Mouse (Mus musculus) ES-Bruce4 (cell line): ENCODE measurements around the gene Esyt1. TPM values are rescaled to one million over a fixed set of nuclear protein-coding genes. Genes with fewer than 3 reads are reported as not detected.

Experiments used
- H3K27ac ChIP-seq: 2 replicates; pipeline ENCODE4 v1.5.1; 2012; ENCODE audit warnings: low read length, inconsistent platforms; ENCODE audit not compliant: insufficient read depth
- H3K27me3 ChIP-seq: 2 replicates; pipeline ENCODE4 v1.6.1; 2012; ENCODE audit warnings: mild to moderate bottlenecking, low read length, inconsistent platforms; ENCODE audit not compliant: control insufficient read depth, poor library complexity, insufficient read depth, severe bottlenecking
- H3K36me3 ChIP-seq: 2 replicates; pipeline ENCODE4 v1.6.1; 2012; ENCODE audit warnings: inconsistent platforms, mild to moderate bottlenecking, low read length, moderate library complexity; ENCODE audit not compliant: control insufficient read depth, poor library complexity, insufficient read depth, severe bottlenecking
- H3K4me1 ChIP-seq: one replicate; pipeline ENCODE4 v1.8.1; 2011; ENCODE audit warnings: low read length; ENCODE audit not compliant: control insufficient read depth, insufficient read depth
- H3K4me3 ChIP-seq: 2 replicates; pipeline ENCODE4 v1.5.1; 2011; ENCODE audit warnings: low read depth, mild to moderate bottlenecking, low read length
- H3K9ac ChIP-seq: 2 replicates; pipeline ENCODE4 v1.6.1; 2012; ENCODE audit warnings: low read depth, mild to moderate bottlenecking, inconsistent platforms; ENCODE audit not compliant: poor library complexity, severe bottlenecking
- H3K9me3 ChIP-seq: replicated peaks from 2 replicates; pipeline ENCODE4 v1.6.1; 2012; ENCODE audit warnings: mild to moderate bottlenecking, low read length, inconsistent platforms; ENCODE audit not compliant: control insufficient read depth, poor library complexity, insufficient read depth, severe bottlenecking
- CTCF ChIP-seq: IDR thresholded peaks from one replicate; pipeline ENCODE4 v1.8.1; 2011; ENCODE audit warnings: low read depth, low read length
- EP300 ChIP-seq: IDR thresholded peaks from 2 replicates; pipeline ENCODE4 v1.6.1; 2011; ENCODE audit warnings: low read depth, low read length; ENCODE audit not compliant: insufficient read depth
- POLR2A ChIP-seq: IDR thresholded peaks from one replicate; pipeline ENCODE4 v1.8.1; 2011; ENCODE audit warnings: low read length; ENCODE audit not compliant: insufficient read depth
- polyA plus RNA-seq: library from polyadenylated mRNA; stranded (reverse); fragments of >200 nt; gene quantifications from 2 replicates; pipeline ENCODE4 v1.2.4, GENCODE M21; 2011; ENCODE audit warnings: low read depth; ENCODE audit not compliant: missing spikeins, insufficient read depth, insufficient read length

The Esyt1 gene
- polyA plus RNA-seq, 1 experiment, result 20.1 TPM

DNA sequence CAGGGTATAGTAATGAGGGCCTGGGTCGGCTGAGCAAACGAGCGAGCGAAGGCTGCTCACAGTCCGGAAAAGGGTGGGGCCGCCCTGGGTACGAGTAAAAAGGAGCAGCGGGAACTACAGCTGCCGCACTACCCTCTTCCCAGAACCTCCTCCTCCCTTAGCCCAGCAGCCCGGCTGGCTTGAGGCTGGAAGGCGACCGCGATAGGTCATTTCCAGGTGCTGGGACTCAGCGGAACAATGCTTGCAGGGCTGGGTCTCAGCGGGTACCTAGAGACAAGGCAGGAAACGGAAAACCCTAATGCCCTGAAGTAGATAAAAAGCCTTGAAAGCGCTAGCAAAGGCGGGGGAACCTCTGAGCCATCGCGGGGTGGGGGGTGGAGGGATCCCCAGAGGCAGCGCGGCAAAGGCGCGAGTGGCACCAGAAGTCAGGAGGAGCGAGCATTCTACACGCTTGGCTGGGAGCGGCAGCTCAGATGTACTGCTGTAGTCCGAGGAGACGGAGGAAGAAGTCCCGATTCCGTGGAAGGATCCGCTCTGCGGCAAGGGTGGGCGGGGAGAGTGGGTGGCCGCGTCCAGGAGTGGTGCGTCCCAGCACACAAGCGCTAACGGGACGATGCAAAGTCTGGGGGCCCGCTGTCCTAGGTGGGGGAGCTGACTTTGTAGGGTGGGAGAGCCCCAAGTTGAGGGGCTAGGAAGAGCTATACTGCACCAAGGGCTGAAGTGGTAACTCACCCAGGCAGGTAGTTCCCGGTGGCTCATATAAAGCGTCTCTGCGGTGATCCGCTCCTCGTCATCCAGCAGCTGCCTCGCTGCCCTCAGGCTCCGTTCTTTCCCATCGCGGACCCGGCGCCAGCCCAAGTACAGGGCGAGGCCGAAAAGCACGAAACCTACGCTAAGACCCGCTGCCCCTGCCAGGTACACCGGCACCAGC is 674 bp downstream of the Esyt1 start:
- H3K9me3 ChIP-seq, result no peaks in the 10 kb centered on the region
- H3K27me3 ChIP-seq, result no peaks in the 10 kb centered on the region
- H3K4me3 ChIP-seq, result peak overlapping the region; percentile 85
- TF ChIP-seq POLR2A, result no peak
- TF ChIP-seq EP300, result no peak; the same call in 1 of the 2 replicates
- no peak for TF ChIP-seq CTCF
- H3K36me3 ChIP-seq, result no peaks in the 10 kb centered on the region
- H3K9ac ChIP-seq, result peak overlapping the region; percentile 75
- H3K4me1 ChIP-seq, result no peaks in the 10 kb centered on the region
- H3K27ac ChIP-seq, result no peak overlapping the region

- no peaks in the 10 kb centered on the region for H3K9me3 ChIP-seq
- H3K27me3 ChIP-seq, result no peaks in the 10 kb centered on the region
- no peaks in the 10 kb centered on the region for H3K4me1 ChIP-seq
- no peak overlapping the region for H3K27ac ChIP-seq
- H3K36me3 ChIP-seq, result no peaks in the 10 kb centered on the region
- TF ChIP-seq EP300, result no peak
- TF ChIP-seq POLR2A, result no peak
- no peak for TF ChIP-seq CTCF
- peak overlapping the region; percentile 75; the same call in 1 of the 2 replicates for H3K9ac ChIP-seq
- H3K4me3 ChIP-seq, result peak overlapping the region; percentile 85
These were observed 1.4 kb downstream of the Esyt1 start for GRCm38 (mm10) chr10:128524111-128524731.

DNA sequence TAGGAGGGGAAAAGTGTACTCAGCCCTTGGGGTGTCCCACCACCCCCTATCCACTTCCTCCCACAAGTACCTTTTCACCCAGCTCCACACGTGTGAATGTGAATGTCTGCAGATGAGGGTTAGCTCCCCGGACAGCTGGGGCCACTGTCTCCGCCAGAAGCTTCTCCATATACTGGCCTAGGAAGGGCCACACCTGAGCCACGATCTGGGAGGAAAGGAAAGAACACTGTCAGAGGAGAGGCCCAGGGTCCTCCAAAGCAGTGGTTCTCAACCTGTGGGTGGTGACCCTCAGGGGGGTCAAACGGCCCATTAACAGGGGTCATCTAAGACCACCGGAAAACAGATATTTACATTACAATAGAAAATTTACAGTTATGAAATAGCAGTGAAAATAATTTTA is 3.3 kb downstream of the Esyt1 start:
- Histone ChIP-seq H3K4me3 (no peak overlapping the region), H3K9me3 (no peaks in the 10 kb centered on the region), H3K27me3 (no peaks in the 10 kb centered on the region), H3K27ac (no peak overlapping the region), H3K36me3 (no peaks in the 10 kb centered on the region), H3K4me1 (no peaks in the 10 kb centered on the region), H3K9ac (no peak overlapping the region)
- TF ChIP-seq POLR2A, result no peak
- TF ChIP-seq EP300, result no peak
- no peak for TF ChIP-seq CTCF

DNA sequence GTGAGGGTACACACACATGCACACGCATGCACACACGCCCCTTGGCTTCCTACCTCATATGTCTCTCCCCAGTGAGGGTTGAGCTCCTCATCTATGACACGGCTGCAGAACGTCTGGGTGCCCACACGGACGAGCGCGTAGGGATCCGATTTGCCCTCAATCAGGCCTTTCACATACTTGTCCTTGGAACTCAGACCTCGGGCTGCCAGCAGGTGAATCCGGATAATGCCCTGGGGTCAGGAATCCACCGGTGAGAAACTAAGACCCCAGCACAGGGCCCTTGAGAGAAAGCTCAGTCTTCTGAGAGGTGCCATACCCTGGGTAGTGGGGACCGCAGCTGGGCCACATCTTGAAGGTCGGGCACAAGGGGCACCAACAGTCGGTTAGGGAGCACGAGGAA is 5.1 kb downstream of the Esyt1 start:
- TF ChIP-seq CTCF (no peak), EP300 (no peak), POLR2A (no peak)
- H3K27ac ChIP-seq, result no peak overlapping the region
- no peak overlapping the region for H3K9ac ChIP-seq
- no peaks in the 10 kb centered on the region for H3K9me3 ChIP-seq
- no peaks in the 10 kb centered on the region for H3K27me3 ChIP-seq
- peaks cover 2% of the 10 kb centered on the region for H3K4me1 ChIP-seq
- no peak overlapping the region for H3K4me3 ChIP-seq
- H3K36me3 ChIP-seq, result no peaks in the 10 kb centered on the region

DNA sequence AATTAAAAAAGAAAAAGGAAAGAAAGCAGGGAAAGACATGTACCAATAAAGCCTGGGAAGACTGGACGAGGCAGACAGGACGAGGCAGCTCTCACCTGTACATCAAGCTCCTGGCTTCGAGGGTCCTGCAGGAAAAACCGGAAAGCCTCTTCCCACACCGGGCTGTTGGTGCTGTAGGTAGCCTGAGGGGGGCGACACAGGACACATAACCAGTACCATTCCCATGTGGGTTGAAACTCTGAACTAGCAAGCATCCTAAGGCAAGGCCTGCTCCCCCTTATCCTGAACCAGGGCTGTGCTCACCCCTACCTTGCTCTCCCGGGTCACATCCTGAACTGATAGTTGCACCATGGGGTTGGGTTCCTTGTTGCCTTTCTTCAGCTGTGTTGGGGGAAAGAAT is 6.8 kb downstream of the Esyt1 start:
- Histone ChIP-seq H3K27me3 (no peaks in the 10 kb centered on the region), H3K4me1 (peaks cover 4% of the 10 kb centered on the region), H3K9ac (no peak overlapping the region), H3K27ac (no peak overlapping the region), H3K4me3 (no peak overlapping the region), H3K9me3 (no peaks in the 10 kb centered on the region), H3K36me3 (no peaks in the 10 kb centered on the region)
- TF ChIP-seq POLR2A, result no peak
- TF ChIP-seq CTCF, result peak; percentile 78

DNA sequence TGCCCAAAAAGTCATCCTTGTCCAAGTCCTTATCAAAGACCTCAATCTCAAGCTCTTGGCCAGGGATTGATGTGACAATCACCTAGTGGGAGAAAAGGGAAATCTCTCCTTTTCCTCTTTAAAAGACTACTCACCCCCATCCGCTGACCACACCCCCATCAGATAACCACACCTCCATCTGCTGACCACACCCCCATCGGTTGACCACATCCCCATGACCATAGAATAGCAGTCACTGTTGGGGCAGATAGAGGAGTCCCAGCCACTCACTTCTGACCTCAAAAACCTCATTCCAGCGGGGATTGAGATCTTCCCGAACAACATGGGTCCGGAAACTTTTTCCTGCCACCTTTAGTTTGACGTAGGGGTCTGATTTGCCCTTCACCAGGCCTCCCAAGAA is 9.0 kb downstream of the Esyt1 start:
- Histone ChIP-seq H3K4me3 (no peak overlapping the region), H3K27ac (no peak overlapping the region), H3K27me3 (no peaks in the 10 kb centered on the region), H3K36me3 (0 out of 2 replicates have a peak, but pooled peaks cover 4% of the 10 kb centered on the region), H3K9ac (no peak overlapping the region), H3K4me1 (peaks cover 4% of the 10 kb centered on the region), H3K9me3 (no peaks in the 10 kb centered on the region)
- TF ChIP-seq EP300, result no peak
- TF ChIP-seq POLR2A, result no peak
- TF ChIP-seq CTCF, result no peak
